Mouse (Mus musculus) embryonic stem cell, embryonic (primary cell): ENCODE results near the gene Nphp4.

ENCODE experiments used
- CTCF ChIA-PET, 4 experiments: fragments of 300-600 bp in 2 of 4; fragments of 350-600 bp in 2 of 4; sonication (Branson Sonifier 250); formaldehyde crosslinking; loops; one replicate each; lab custom pipeline; 2022; ENCODE audit warnings: inconsistent platforms in 2 of 4; lab: Charles Lee
- POLR2A ChIA-PET, 4 experiments: fragments of 300-600 bp in 2 of 4; fragments of 350-600 bp in 2 of 4; sonication (Branson Sonifier 250); formaldehyde crosslinking; loops; one replicate each; lab custom pipeline; 2022; ENCODE audit warnings: antibody characterized with exemption in 4 of 4, inconsistent platforms in 1 of 4; lab: Charles Lee

Nphp4 gene

DNA sequence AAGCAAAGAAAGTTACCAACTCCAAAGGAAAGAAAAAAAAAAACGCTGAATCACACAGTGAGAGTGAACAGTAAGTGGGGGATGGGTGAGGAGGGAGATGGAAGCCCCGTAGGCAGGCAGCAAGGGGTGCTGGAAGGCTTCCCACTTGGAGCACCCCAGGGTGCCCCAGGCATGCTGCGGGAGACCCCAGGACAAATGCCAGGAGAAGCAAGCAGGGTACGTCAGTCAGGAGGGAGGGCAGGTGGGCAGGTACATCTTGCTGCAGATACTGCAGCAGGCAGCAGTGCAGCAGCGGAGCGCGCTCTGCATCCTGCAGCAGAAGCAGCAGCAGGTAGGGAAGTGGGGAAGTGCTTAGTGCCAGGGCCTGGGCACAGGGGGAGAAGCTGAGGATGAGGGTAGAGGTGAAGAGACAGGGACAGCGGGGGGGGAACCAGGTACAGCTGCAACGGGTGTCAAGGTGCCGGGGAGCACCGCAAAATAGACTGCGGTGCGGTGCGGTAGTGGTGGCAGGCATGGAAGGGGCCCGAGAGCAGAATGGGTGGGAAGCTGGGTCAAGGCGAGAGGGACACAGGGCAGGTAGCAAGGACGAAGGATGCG, at the start of gene Nphp4:
Nphp4 (plus strand) TSS at position 280 of the 597 bp plus-strand sequence.
- POLR2A ChIA-PET, result interaction anchor here (0.8 to 2.4 kb wide), 18 partner anchors 10 to 487 kb away, joined by 3 to 9 read pairs (median 3); partner anchors contain the start of genes Acot7 (in 1 of the 4) and Rpl22 (in 1 of the 4)

DNA sequence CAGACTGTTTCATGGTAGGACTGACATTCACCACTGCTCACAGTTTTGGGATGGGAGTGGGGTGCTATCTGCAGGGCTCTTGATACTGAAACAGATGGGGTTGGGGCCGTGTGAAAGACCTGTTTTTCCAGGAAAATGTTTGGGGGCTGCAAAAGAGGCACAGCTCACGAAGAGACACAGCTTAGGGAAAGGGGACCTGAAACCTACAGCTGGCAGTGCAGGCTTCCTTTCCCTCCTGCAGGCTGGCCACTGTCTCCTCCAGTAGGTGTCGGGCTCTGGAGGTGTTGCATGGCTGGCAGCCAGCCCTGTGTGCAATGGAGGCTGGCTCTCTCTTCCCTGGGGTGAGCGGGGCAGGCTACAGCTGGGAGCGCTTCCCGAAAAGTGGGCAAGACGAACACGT, 48.2 kb upstream of the Nphp4 start:
- POLR2A ChIA-PET, result no interaction called here
- CTCF ChIA-PET, result interaction anchor here in 1 of 4 experiments (0.9 to 1.5 kb wide), 4 partner anchors 12 to 290 kb away, joined by 3 to 4 read pairs (median 4); no protein-coding TSS in a partner anchor

More for the DNA sequence above, at the start of gene Nphp4:
- CTCF ChIA-PET, result interaction anchor here in 3 of 4 experiments (0.6 to 2.5 kb wide), 8 partner anchors 35 to 305 kb away, joined by 3 to 8 read pairs (median 6); no protein-coding TSS in a partner anchor

DNA sequence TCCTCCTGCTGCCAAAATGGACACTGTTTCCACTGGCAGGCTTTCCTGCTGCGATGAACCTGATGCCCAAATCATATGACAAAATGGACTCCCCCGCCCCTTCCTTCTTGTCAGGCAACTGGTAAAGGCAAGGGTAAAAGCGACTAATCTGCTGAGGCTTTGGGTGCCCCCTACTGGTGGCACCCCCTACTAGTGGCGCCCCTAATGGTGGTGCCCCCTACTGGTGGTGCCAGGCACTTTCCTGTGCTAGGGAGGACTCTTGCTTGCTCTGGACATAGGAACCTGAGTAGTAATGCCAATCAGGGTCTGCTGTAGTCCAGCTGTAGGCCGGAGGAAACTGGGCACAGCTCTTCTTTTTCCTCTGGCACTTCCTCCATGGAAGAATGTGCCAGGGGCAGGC, 44.2 kb upstream of the Nphp4 start:
- CTCF ChIA-PET, result interaction anchor here (0.7 to 5.0 kb wide), 16 partner anchors 8 to 219 kb away, joined by 3 to 84 read pairs (median 6); partner anchors contain the start of genes Chd5 (in 1 of the 4) and Rpl22 (in 1 of the 4)
- POLR2A ChIA-PET, result interaction anchor here in 3 of 4 experiments (0.6 to 1.5 kb wide), 4 partner anchors 9 to 107 kb away, joined by 3 to 5 read pairs (median 4); partner anchors contain the start of gene Rpl22 (in 1 of the 3)

DNA sequence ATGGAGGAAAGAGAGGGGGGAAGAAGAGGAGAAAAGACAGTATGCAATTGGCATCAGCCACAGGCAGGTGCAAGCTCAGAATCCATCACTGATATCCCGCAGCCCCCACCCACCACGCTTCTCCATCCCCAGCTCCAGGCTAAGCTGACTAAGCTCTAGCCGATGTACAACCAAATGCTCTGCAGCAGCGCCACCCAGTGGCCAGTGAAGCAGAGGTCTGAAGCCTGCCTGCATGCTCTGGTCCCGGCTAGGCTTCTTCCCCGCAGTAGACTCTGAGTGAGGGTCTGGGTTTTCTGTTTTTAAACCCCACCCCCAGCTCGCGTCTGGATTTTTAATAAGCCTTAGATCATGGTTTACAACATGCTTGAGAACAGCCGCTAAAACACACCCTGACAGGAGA, 41.7 kb upstream of the Nphp4 start:
- ChIA-PET POLR2A (interaction anchor here in 3 of 4 experiments (0.6 to 2.2 kb wide), 15 partner anchors 9 to 117 kb away, joined by 3 to 11 read pairs (median 4); partner anchors contain the start of genes Rnf207 (in 1 of the 3) and Rpl22 (in 1 of the 3)), CTCF (interaction anchor here (0.5 to 5.0 kb wide), 167 partner anchors 10 to 1488 kb away, joined by 3 to 84 read pairs (median 4); partner anchors contain the start of genes Rnf207 (in 4 of the 4), Chd5 (in 2 of the 4), Kcnab2 (in 2 of the 4) and Nphp4 (in 2 of the 4))

DNA sequence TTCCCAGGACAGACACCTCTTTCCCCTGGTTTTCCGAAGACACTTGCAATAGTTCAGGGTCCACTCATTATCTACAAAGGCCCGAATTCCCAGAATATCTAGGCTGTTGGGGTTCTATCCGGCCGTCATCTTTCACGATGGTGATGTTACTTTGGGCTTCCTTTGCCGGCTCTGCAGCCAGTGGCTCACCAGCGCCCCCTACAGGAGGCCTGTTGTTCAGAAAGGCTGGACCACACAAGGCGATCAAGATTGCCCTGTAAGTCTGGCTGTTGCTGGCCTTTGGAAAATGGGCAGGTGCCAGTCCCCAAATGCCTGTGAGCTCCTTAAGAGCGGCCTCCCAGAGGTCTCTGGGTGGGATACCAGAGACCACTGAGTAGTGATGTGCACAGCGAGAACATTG, 41.3 kb upstream of the Nphp4 start:
- ChIA-PET POLR2A (interaction anchor here in 3 of 4 experiments (0.6 to 2.2 kb wide), 13 partner anchors 9 to 118 kb away, joined by 3 to 11 read pairs (median 4); partner anchors contain the start of genes Rnf207 (in 1 of the 3) and Rpl22 (in 1 of the 3)), CTCF (interaction anchor here (0.7 to 5.0 kb wide), 128 partner anchors 9 to 1798 kb away, joined by 3 to 84 read pairs (median 5); partner anchors contain the start of genes Rnf207 (in 4 of the 4), Chd5 (in 2 of the 4), Kcnab2 (in 2 of the 4) and Rpl22 (in 2 of the 4))

DNA sequence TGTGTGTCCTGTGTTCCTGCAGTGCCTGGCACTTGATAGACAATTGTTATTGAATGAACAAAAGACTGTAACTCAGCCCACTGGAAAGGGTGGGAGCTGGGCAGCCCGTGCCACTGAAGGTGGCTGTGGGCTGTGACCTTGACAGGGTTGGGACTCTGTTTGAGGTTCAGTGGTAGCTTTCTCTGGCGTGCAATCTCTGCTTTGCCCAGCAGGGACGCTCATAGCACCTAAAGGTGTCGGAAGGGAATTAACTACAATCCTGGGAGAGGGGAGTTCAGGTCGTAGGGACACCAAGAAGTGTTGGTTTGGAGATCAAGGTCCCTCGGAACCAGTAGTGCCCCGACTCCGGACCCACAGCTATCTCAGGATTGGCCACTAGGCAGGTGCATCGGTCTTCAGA, 35.6 kb upstream of the Nphp4 start:
- ChIA-PET CTCF (interaction anchor here (0.6 to 4.2 kb wide), 25 partner anchors 8 to 470 kb away, joined by 3 to 21 read pairs (median 4); partner anchors contain the start of genes Kcnab2 (in 1 of the 4) and Rnf207 (in 1 of the 4)), POLR2A (interaction anchor here in 2 of 4 experiments (1.2 to 1.5 kb wide), 3 partner anchors 8 to 80 kb away, joined by 3 read pairs; partner anchors contain the start of gene Kcnab2 (in 1 of the 2))

DNA sequence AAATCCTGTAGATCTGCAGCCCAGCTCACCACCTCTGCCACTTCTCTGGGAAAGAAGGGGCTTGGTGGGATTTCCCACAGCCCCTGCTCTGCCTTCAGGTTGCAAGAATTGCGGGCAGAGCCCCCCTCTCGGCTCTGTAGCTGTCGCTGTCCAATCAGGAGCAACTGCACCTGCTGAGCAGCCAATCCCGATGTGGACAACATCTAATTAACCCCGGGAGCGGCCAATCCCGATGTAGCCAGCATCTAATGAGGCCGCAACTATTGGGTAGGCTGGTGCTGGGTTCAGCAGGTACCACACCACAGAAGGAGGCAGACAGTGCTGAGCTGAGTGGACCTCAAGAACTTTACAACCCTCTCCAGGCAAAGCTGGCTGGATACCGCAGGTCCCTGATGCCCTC, 35.0 kb upstream of the Nphp4 start:
- CTCF ChIA-PET, result interaction anchor here (0.6 to 4.2 kb wide), 23 partner anchors 8 to 1059 kb away, joined by 3 to 21 read pairs (median 4); partner anchors contain the start of genes Hes3 (in 1 of the 4), Kcnab2 (in 1 of the 4) and Rnf207 (in 1 of the 4)
- POLR2A ChIA-PET, result interaction anchor here in 2 of 4 experiments (0.6 to 1.5 kb wide), 3 partner anchors 9 to 81 kb away, joined by 3 read pairs; no protein-coding TSS in a partner anchor

DNA sequence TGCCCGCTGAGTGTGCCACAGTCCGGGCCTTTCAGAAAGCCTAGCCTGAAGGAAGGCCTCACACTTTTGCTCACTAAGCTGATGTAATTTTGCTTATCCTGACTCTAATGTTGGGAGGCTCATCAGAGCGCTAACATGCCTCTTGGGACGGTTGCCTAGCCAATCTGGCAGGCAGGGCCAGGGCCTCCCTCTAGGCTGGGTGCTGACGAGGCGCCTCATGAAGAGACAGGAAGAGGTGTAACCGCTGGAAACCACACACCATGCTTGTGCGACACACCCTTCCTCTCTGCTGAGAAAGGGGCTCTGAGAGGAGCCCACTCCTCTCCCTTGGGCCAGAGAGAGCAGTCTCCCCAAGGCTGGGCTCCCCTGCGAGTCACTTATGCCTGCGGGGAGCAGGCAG, 30.3 kb upstream of the Nphp4 start:
- CTCF ChIA-PET, result no interaction called here

DNA sequence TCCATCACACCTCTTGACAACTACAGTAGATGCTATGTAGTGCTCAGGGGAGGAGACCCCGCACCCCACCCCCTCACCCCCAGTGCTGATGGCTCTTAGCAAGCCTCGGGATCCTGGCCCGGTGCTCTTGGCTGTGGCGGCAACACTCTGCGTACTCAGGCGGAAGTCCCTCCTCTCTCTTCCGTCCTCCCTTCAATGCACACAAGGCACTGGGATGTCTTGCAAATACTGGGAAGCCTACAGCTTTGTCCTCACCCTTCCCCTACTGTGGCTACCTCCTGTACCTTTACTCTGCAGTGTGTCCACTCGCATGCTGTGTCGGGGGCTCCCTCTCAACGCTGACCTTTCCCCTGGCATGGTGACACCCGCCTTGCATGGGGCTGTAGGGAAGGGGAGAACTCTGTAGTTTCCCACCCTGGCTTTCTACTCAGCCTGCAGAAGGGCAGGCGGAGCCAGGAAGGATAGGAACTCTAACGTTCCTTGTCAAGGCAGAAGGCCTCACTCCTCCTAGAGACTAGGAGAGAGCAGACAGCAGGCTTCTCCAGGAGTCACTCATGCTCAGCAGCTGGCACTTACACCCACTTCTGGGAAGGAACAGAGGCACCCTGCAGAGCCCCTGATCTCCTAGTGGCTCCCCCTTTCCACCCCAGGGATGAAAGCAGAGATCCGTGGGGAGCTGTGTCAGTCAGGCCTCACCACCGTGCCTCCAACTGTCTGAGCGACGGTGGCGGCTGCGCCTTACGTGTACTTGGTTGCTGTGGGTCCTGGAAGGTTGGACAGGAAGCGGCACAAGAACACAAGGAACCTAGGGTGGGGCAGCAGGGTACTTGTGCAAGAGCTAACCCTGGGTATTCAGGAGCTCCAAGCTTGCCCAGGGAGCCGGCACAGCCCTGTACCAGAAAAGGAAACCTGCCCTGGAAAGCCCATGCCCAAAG, 28.5 kb upstream of the Nphp4 start:
- POLR2A ChIA-PET, result interaction anchor here in 2 of 4 experiments (0.6 to 1.2 kb wide), 3 partner anchors 25 to 111 kb away, joined by 3 to 4 read pairs (median 4); no protein-coding TSS in a partner anchor
- CTCF ChIA-PET, result interaction anchor here in 3 of 4 experiments (0.6 to 2.1 kb wide), 6 partner anchors 8 to 1900 kb away, joined by 3 to 7 read pairs (median 4); no protein-coding TSS in a partner anchor

More for the DNA sequence above, 30.3 kb upstream of the Nphp4 start:
- POLR2A ChIA-PET, result interaction anchor here in 1 of 4 experiments (0.6 to 1.5 kb wide), 4 partner anchors 16 to 94 kb away, joined by 3 read pairs; no protein-coding TSS in a partner anchor

DNA sequence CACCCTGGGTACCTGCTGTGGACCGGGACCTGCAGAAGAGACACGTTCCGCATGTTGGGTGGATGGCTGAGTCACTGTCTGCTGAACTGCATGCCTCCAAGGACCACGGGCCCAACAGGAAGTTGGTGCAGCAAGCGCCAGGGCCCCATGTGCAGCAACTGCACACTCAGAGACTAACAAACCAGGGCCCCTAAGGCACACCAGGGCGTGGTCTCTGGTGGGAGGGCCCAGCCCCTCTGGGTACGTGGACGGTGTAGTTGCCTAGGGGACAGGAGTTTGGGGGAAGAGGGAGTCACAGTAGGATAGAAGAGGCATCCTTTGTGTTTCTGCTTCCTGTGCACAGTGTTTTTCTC, 27.9 kb upstream of the Nphp4 start:
- CTCF ChIA-PET, result interaction anchor here in 3 of 4 experiments (0.6 to 2.1 kb wide), 6 partner anchors 8 to 215 kb away, joined by 3 to 7 read pairs (median 4); no protein-coding TSS in a partner anchor

DNA sequence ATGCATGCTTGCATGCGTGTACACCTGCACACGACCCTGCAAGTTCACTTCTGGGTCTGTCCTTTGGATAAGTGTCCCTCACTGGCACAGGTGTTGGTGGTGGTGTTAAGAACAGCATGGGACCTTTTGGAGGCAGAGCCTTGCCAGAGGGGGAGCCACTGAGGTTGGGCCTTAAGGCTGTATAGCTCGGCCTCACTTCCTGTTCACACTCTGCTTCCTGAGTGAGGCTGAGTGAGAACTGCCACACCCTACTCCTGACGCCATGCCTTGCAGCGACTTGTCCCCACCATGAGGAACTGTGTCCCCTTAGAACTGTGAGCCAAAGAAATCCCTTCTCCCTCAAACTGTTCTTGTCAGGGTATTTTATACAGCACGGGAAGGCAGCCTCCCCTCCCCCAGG, 25.1 kb upstream of the Nphp4 start:
- POLR2A ChIA-PET, result no interaction called here
- CTCF ChIA-PET, result interaction anchor here in 3 of 4 experiments (0.6 to 1.6 kb wide), 3 partner anchors 16 to 315 kb away, joined by 3 to 6 read pairs (median 4); no protein-coding TSS in a partner anchor

More for the DNA sequence above, 27.9 kb upstream of the Nphp4 start:
- POLR2A ChIA-PET, result interaction anchor here in 1 of 4 experiments (0.6 kb wide), 1 partner anchor 55 kb away, joined by 3 read pairs; no protein-coding TSS in a partner anchor

DNA sequence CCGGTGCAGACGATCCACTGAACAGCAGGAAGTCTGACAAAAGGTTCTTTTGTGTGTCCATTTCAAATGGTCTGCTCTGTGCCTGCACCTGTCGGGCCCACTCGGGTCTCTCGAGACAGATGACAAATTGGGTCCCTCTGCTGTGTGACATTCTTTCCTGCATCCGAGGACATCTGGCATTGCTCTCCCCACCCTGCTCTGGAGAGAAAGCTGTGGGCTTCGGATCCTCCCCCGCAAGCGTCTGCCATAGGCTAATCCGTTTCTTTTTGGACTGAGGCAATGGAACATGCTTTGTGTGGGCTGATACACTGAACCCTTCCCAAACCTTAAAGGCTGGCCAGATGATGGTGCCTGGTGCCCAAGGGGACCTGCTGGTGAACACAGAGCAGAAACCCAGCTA, 23.4 kb upstream of the Nphp4 start:
- ChIA-PET CTCF (interaction anchor here in 2 of 4 experiments (0.5 to 1.9 kb wide), 4 partner anchors 16 to 500 kb away, joined by 3 to 5 read pairs (median 4); no protein-coding TSS in a partner anchor), POLR2A (no interaction called here)

DNA sequence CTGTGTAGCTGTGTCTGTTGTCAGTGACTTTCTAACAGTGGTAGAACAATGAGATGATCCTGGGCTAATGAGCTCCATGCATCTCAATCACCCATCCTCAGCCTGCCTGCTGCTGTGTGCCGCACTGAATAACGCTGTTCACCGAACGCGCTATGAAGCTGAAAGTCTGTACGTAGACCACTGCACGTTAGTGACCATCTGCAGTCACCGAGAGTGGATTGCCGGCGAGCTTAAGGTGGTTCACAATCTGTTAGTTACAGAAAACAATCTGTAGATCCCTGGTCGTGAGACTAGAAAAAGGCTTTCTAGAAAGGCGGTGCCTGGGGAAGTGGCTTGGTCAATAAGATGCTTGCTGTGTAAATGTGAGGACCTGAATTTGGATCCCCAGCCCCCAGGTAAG, 22.4 kb upstream of the Nphp4 start:
- ChIA-PET CTCF (interaction anchor here in 3 of 4 experiments (0.5 to 1.9 kb wide), 3 partner anchors 19 to 535 kb away, joined by 4 to 6 read pairs (median 5); no protein-coding TSS in a partner anchor), POLR2A (no interaction called here)

DNA sequence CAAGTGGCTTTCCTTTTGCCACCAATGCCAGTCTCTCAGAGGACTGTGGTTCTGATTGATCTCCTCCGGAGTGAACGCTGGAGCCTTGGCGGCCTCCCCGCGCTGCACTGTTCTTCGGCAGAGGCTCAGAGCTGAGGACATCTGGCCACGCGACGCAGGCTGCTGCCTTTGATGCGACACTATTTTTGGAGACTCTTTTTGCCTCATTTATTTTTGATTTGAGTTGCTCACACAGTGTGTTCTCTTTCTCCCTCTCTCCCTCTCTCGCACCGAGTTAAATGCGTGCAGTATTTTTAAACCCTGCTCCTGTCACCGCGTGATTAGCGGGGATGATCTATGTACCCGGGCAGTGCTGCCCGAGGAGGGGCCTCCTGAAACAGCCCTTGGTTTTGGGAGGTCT, 19.9 kb upstream of the Nphp4 start:
- POLR2A ChIA-PET, result interaction anchor here in 1 of 4 experiments (1.0 kb wide), 1 partner anchor 25 kb away, joined by 3 read pairs; no protein-coding TSS in a partner anchor
- CTCF ChIA-PET, result no interaction called here

DNA sequence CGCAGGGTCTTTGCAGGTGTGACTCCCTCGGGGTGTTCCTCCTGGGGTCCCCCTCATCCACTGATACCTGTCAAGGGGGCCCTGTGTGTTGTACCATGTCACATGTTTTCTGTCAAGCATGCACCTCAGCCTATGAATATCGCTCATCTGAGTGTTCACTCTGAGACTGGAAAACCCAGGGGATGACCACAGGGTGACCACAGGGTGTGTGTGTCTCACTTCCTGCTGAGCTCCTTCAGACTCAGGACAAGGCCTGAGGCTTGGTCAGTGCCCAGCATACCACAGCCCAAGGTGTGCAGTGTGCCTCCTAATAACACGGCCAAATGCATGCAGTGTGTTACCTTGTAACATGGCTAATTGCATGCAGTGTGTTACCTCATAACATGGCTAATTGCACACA, 18.8 kb upstream of the Nphp4 start:
- CTCF ChIA-PET, result no interaction called here
- POLR2A ChIA-PET, result no interaction called here

DNA sequence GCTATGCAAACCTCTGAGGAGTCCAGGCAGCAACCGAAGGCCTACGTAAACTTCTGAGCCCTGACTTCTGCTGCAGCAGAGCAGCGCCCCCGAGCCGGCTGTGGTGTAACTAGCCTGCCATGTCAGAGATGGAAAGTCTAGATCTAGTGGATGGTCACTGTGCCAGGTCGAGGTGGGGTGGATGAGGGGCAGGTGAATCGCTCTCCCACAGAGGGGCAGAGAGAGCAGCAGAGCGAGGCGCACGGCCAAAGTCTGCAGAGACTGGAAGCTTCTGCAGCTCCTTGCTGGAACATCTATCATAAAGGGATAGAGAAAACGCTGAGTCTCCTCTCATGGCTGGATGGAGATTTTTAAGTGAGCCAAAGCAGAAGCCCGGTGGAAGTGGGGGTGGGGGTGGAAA, 14.0 kb upstream of the Nphp4 start:
- ChIA-PET CTCF (interaction anchor here in 1 of 4 experiments (1.4 kb wide), 1 partner anchor 30 kb away, joined by 5 read pairs; no protein-coding TSS in a partner anchor), POLR2A (interaction anchor here in 1 of 4 experiments (0.6 to 1.1 kb wide), 3 partner anchors 12 to 758 kb away, joined by 4 to 5 read pairs (median 4); no protein-coding TSS in a partner anchor)

DNA sequence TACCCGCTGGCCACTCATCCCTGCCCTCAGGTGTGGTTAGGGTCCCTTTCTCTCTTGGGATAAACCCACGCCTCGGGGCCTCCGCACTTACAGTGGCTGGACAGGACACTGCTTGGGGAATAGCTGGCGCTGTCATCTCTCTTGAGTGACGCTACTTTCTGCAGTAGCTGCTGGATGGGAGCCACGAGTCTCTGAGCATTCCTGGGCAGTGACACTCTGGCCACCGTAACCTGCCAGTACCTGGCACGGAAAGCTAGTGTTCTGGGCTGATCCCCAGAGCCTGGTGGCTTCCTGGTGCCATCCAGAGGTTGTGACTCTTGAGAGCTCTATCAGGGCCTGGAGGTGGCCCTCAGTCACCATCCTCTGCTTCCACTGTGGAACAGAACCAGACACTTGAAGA, 13.4 kb upstream of the Nphp4 start:
- POLR2A ChIA-PET, result interaction anchor here in 1 of 4 experiments (1.0 to 1.1 kb wide), 2 partner anchors 11 to 25 kb away, joined by 4 read pairs; no protein-coding TSS in a partner anchor
- CTCF ChIA-PET, result no interaction called here
